Mouse (Mus musculus): Measurements from ENCODE around the gene Bcl2l10.

Gene Bcl2l10

GRCm38 (mm10) chr9:75347458-75347857, at the start of gene Bcl2l10:
Gene Bcl2l10 (plus strand): TSS chr9:75347758.
- DNase-seq (ENCODE audit: low spot score in 2 of 2), result no peak

GRCm38 (mm10) chr9:75299342-75299741, 48.2 kb upstream of the Bcl2l10 start:
- DNase-seq (ENCODE audit: low spot score in 2 of 2), result no peak

- no peak for DNase-seq (ENCODE audit: low spot score in 2 of 2)
These were observed 44.5 kb upstream of the Bcl2l10 start for GRCm38 (mm10) chr9:75303033-75303432.

GRCm38 (mm10) chr9:75303701-75304261, 43.8 kb upstream of the Bcl2l10 start:
- DNase-seq (ENCODE audit: low spot score in 2 of 2), result no peak

GRCm38 (mm10) chr9:75304286-75304685, 43.3 kb upstream of the Bcl2l10 start:
- DNase-seq (ENCODE audit: low spot score in 2 of 2), result no peak

- DNase-seq (ENCODE audit: low spot score in 2 of 2), result no peak
These were observed 41.2 kb upstream of the Bcl2l10 start, which contains the start of gene Gnb5 for GRCm38 (mm10) chr9:75306126-75306898. Gene Gnb5 (plus strand): TSS chr9:75306288.

GRCm38 (mm10) chr9:75307015-75307414, 40.5 kb upstream of the Bcl2l10 start:
- DNase-seq (ENCODE audit: low spot score in 2 of 2), result no peak

GRCm38 (mm10) chr9:75308621-75309020, 38.9 kb upstream of the Bcl2l10 start:
- no peak for DNase-seq (ENCODE audit: low spot score in 2 of 2)

- DNase-seq (ENCODE audit: low spot score in 2 of 2), result peak; percentile 24 to 38
These were observed 35.5 kb upstream of the Bcl2l10 start for GRCm38 (mm10) chr9:75312008-75312407.

GRCm38 (mm10) chr9:75313138-75313831, 34.3 kb upstream of the Bcl2l10 start:
- DNase-seq (ENCODE audit: low spot score in 2 of 2), result no peak

- DNase-seq (ENCODE audit: low spot score in 2 of 2), result peak; percentile 56 to 58
These were observed 33.6 kb upstream of the Bcl2l10 start for GRCm38 (mm10) chr9:75313832-75314516.

GRCm38 (mm10) chr9:75314517-75315105, 32.9 kb upstream of the Bcl2l10 start:
- no peak for DNase-seq (ENCODE audit: low spot score in 2 of 2)

- DNase-seq (ENCODE audit: low spot score in 2 of 2), result no peak
These were observed 32.3 kb upstream of the Bcl2l10 start for GRCm38 (mm10) chr9:75315238-75315637.

GRCm38 (mm10) chr9:75316771-75317170, 30.8 kb upstream of the Bcl2l10 start:
- no peak for DNase-seq (ENCODE audit: low spot score in 2 of 2)

GRCm38 (mm10) chr9:75318196-75318595, 29.4 kb upstream of the Bcl2l10 start:
- no peak for DNase-seq (ENCODE audit: low spot score in 2 of 2)

- DNase-seq (ENCODE audit: low spot score in 2 of 2), result no peak
These were observed 28.2 kb upstream of the Bcl2l10 start for GRCm38 (mm10) chr9:75319365-75319764.

- no peak for DNase-seq (ENCODE audit: low spot score in 2 of 2)
These were observed 25.3 kb upstream of the Bcl2l10 start for GRCm38 (mm10) chr9:75322099-75322885.

GRCm38 (mm10) chr9:75328047-75328446, 19.5 kb upstream of the Bcl2l10 start:
- DNase-seq (ENCODE audit: low spot score in 2 of 2), result no peak

GRCm38 (mm10) chr9:75330821-75331220, 16.7 kb upstream of the Bcl2l10 start:
- no peak for DNase-seq (ENCODE audit: low spot score in 2 of 2)

GRCm38 (mm10) chr9:75334440-75334839, 13.1 kb upstream of the Bcl2l10 start:
- DNase-seq (ENCODE audit: low spot score in 2 of 2), result no peak

GRCm38 (mm10) chr9:75338016-75338415, 9.5 kb upstream of the Bcl2l10 start:
- DNase-seq (ENCODE audit: low spot score in 2 of 2), result no peak

Data from spleen, postnatal 36 days (tissue).